Mouse (Mus musculus) forebrain, embryonic 14.5 days (tissue): ENCODE results near the gene Gpr143. TPM values are rescaled to one million over a fixed set of nuclear protein-coding genes. Genes with fewer than 3 reads are reported as not detected.

Source experiments
- ATAC-seq: fragments of 200-750 bp; cut with Nextera tagmentation; 2 replicates; pipeline ENCODE4 v1.8.0; 2017; ENCODE audit warnings: mild to moderate bottlenecking, moderate library complexity
- DNase-seq: peaks from one replicate; pipeline ENCODE4 v3.0.0-alpha.2; 2015; ENCODE audit warnings: low spot score
- H3K27ac ChIP-seq: fragments of 300-500 bp; sonication (generic); 2 replicates; pipeline ENCODE4 v1.5.1; 2014; ENCODE audit warnings: low read depth, mild to moderate bottlenecking, control low read depth, low read length, moderate library complexity
- H3K27me3 ChIP-seq: fragments of 300-500 bp; sonication (generic); replicated peaks from 2 replicates; pipeline ENCODE4 v1.6.1; 2014; ENCODE audit warnings: low read length, control low read depth, mixed read lengths; ENCODE audit not compliant: control insufficient read depth, insufficient read depth
- H3K36me3 ChIP-seq: fragments of 300-500 bp; sonication (generic); 2 replicates; pipeline ENCODE4 v1.6.1; 2014; ENCODE audit warnings: low read length, control low read depth; ENCODE audit not compliant: control insufficient read depth, insufficient read depth
- H3K4me1 ChIP-seq: fragments of 300-500 bp; sonication (generic); 2 replicates; pipeline ENCODE4 v1.6.1; 2014; ENCODE audit warnings: antibody characterized with exemption, low read length, control low read depth; ENCODE audit not compliant: control insufficient read depth, insufficient read depth
- H3K4me2 ChIP-seq: fragments of 300-500 bp; sonication (generic); 2 replicates; pipeline ENCODE4 v1.6.1; 2014; ENCODE audit warnings: mild to moderate bottlenecking, control low read depth, low read length
- H3K4me3 ChIP-seq: fragments of 300-500 bp; sonication (generic); 2 replicates; pipeline ENCODE4 v1.5.1; 2014; ENCODE audit warnings: low read depth, low read length, control low read depth
- H3K9ac ChIP-seq: fragments of 300-500 bp; sonication (generic); 2 replicates; pipeline ENCODE4 v1.6.1; 2014; ENCODE audit warnings: mild to moderate bottlenecking, low read length, control low read depth, moderate library complexity
- H3K9me3 ChIP-seq: fragments of 300-500 bp; sonication (generic); replicated peaks from 2 replicates; pipeline ENCODE4 v1.6.1; 2016; ENCODE audit warnings: low read length, control low read depth, mixed read lengths; ENCODE audit not compliant: control insufficient read depth
- WGBS: fragments of 180-500 bp; shearing (Covaris S2); extraction: QIAGEN DNeasy Blood & Tissue Kit; methylation state at CpG from one replicate; pipeline ENCODE4 v1.1.7; 2014; 5-methylcytosine and 5-hydroxymethylcytosine counted together
- polyA plus RNA-seq: library from polyadenylated mRNA; unstranded; fragments of >200 nt; fragmentation: Nextera tagmentation; extraction: Ambion mirVana; gene quantifications from 2 replicates; pipeline ENCODE4 v1.2.1, GENCODE M21; 2014

Gene Gpr143
- polyA plus RNA-seq, 1 experiment from 2014 or later = 0.25 TPM

GRCm38 (mm10) chrX:152762855-152763254 is 18.9 kb upstream of the Gpr143 start:
- Histone ChIP-seq H3K9me3 (no peaks in the 10 kb centered on the region), H3K27me3 (no peaks in the 10 kb centered on the region), H3K27ac (no peak overlapping the region), H3K9ac (no peak overlapping the region), H3K4me2 (no peak overlapping the region), H3K36me3 (no peaks in the 10 kb centered on the region), H3K4me3 (no peak overlapping the region), H3K4me1 (no peaks in the 10 kb centered on the region)
- DNase-seq (no peak), ATAC-seq (no peak)
- WGBS = 48% methylated on average over 2 of the region's 2 CpGs

GRCm38 (mm10) chrX:152764171-152764570 is 17.6 kb upstream of the Gpr143 start:
- H3K27ac ChIP-seq = no peak overlapping the region
- H3K9me3 ChIP-seq = no peaks in the 10 kb centered on the region
- ATAC-seq (no peak), DNase-seq (no peak)
- H3K4me3 ChIP-seq = no peak overlapping the region
- no peaks in the 10 kb centered on the region for H3K36me3 ChIP-seq
- no peak overlapping the region for H3K4me2 ChIP-seq
- 32% methylated on average over 2 of the region's 2 CpGs for WGBS
- H3K4me1 ChIP-seq = no peaks in the 10 kb centered on the region
- H3K9ac ChIP-seq = no peak overlapping the region
- H3K27me3 ChIP-seq = no peaks in the 10 kb centered on the region

- 29% methylated on average over 48 of the region's 55 CpGs for WGBS
- DNase-seq = no peak
- H3K4me3 ChIP-seq = peak within 1 kb of the TSS; percentile 49
- no peak within 1 kb of the TSS for H3K27ac ChIP-seq
- peak within 1 kb of the TSS; percentile 61 for H3K4me2 ChIP-seq
- H3K27me3 ChIP-seq = no peaks in the 10 kb centered on the region
- ATAC-seq = peak; percentile 88
- H3K9me3 ChIP-seq = no peaks in the 10 kb centered on the region
- no peaks in the 10 kb centered on the region for H3K4me1 ChIP-seq
- no peaks in the 10 kb centered on the region for H3K36me3 ChIP-seq
- peak within 1 kb of the TSS; percentile 61 for H3K9ac ChIP-seq
Measured at GRCm38 (mm10) chrX:152768891-152769599, 12.7 kb upstream of the Gpr143 start, which contains the start of gene Shroom2. Gene Shroom2, minus strand, starts transcription at chrX:152769465.

GRCm38 (mm10) chrX:152769600-152770157 is 12.0 kb upstream of the Gpr143 start:
- no peaks in the 10 kb centered on the region for H3K4me1 ChIP-seq
- DNase-seq (peak; percentile 66), ATAC-seq (peak; percentile 94)
- no peak overlapping the region for H3K27ac ChIP-seq
- H3K27me3 ChIP-seq = no peaks in the 10 kb centered on the region
- WGBS = 20% methylated on average over 40 of the region's 48 CpGs
- peak overlapping the region; percentile 49 for H3K4me3 ChIP-seq
- peak overlapping the region; percentile 61 for H3K9ac ChIP-seq
- H3K9me3 ChIP-seq = no peaks in the 10 kb centered on the region
- H3K36me3 ChIP-seq = no peaks in the 10 kb centered on the region
- peak overlapping the region; percentile 61 for H3K4me2 ChIP-seq

- DNase-seq = no peak
- WGBS = 95% methylated on average over 1 of the region's 1 CpGs
Measured at GRCm38 (mm10) chrX:152788129-152788528, 6.4 kb downstream of the Gpr143 start.

GRCm38 (mm10) chrX:152788611-152789010 is 6.9 kb downstream of the Gpr143 start:
- Histone ChIP-seq H3K36me3 (no peaks in the 10 kb centered on the region), H3K4me1 (no peaks in the 10 kb centered on the region), H3K9me3 (no peaks in the 10 kb centered on the region), H3K27ac (no peak overlapping the region), H3K9ac (no peak overlapping the region), H3K4me3 (no peak overlapping the region), H3K27me3 (no peaks in the 10 kb centered on the region), H3K4me2 (no peak overlapping the region)
- no peak for DNase-seq
- 74% methylated on average over 2 of the region's 2 CpGs for WGBS
- ATAC-seq = no peak

More at GRCm38 (mm10) chrX:152788129-152788528, 6.4 kb downstream of the Gpr143 start:
- no peak overlapping the region for H3K27ac ChIP-seq
- no peak overlapping the region for H3K4me2 ChIP-seq
- H3K36me3 ChIP-seq = no peaks in the 10 kb centered on the region
- no peaks in the 10 kb centered on the region for H3K27me3 ChIP-seq
- ATAC-seq = no peak
- H3K9me3 ChIP-seq = no peaks in the 10 kb centered on the region
- H3K4me3 ChIP-seq = no peak overlapping the region
- H3K4me1 ChIP-seq = no peaks in the 10 kb centered on the region
- no peak overlapping the region for H3K9ac ChIP-seq

GRCm38 (mm10) chrX:152805317-152805716 is 23.6 kb downstream of the Gpr143 start:
- no peak overlapping the region for H3K27ac ChIP-seq
- no peaks in the 10 kb centered on the region for H3K27me3 ChIP-seq
- H3K36me3 ChIP-seq = no peaks in the 10 kb centered on the region
- H3K4me2 ChIP-seq = no peak overlapping the region
- no peak overlapping the region for H3K4me3 ChIP-seq
- no peak overlapping the region for H3K9ac ChIP-seq
- no peaks in the 10 kb centered on the region for H3K9me3 ChIP-seq
- ATAC-seq = no peak
- DNase-seq = no peak
- H3K4me1 ChIP-seq = no peaks in the 10 kb centered on the region

GRCm38 (mm10) chrX:152813339-152813738 is 31.6 kb downstream of the Gpr143 start:
- H3K9ac ChIP-seq = no peak overlapping the region
- H3K4me1 ChIP-seq = no peaks in the 10 kb centered on the region
- no peaks in the 10 kb centered on the region for H3K36me3 ChIP-seq
- H3K4me2 ChIP-seq = no peak overlapping the region
- no peaks in the 10 kb centered on the region for H3K9me3 ChIP-seq
- ATAC-seq (no peak), DNase-seq (no peak)
- 83% methylated on average over 3 of the region's 3 CpGs for WGBS
- no peak overlapping the region for H3K4me3 ChIP-seq
- no peak overlapping the region for H3K27ac ChIP-seq
- H3K27me3 ChIP-seq = no peaks in the 10 kb centered on the region

GRCm38 (mm10) chrX:152818996-152819395 is 37.3 kb downstream of the Gpr143 start:
- Histone ChIP-seq H3K4me1 (no peaks in the 10 kb centered on the region), H3K27ac (no peak overlapping the region), H3K4me3 (no peak overlapping the region), H3K9ac (no peak overlapping the region), H3K36me3 (no peaks in the 10 kb centered on the region), H3K4me2 (no peak overlapping the region), H3K27me3 (no peaks in the 10 kb centered on the region), H3K9me3 (no peaks in the 10 kb centered on the region)
- ATAC-seq (no peak), DNase-seq (peak; percentile 22)
